Comparison of ENCODE assay signal across 8 mouse cellular contexts in genomic region chr8:11727273-11727650, GRCm38 (mm10). TPM values are rescaled to one million over a fixed set of nuclear protein-coding genes. Genes with fewer than 3 reads are reported as not detected.
DNase-seq lines count a peak whose midpoint lies in the region; ATAC-seq and TF ChIP-seq lines count a peak whose summit lies in the region.

No protein-coding gene starts in this region.

- no peaks in the 10 kb centered on the region for H3K36me3 ChIP-seq in lung, postnatal 0 days (ENCODE audit: insufficient read depth, low read length)
- H3K36me3 ChIP-seq in limb, embryonic 15.5 days = no peaks in the 10 kb centered on the region
- H3K36me3 ChIP-seq in stomach, embryonic 16.5 days (ENCODE audit: control insufficient read depth, insufficient read depth, low read length) = no peaks in the 10 kb centered on the region

- TF ChIP-seq EP300 in lung, postnatal 0 days (IDR thresholded peaks at IDR 0.05) = no peak

- under 1% methylated on average over 20 of the region's 22 CpGs for WGBS in lung, postnatal 0 days
- WGBS in limb, embryonic 15.5 days = under 1% methylated on average over 22 of the region's 22 CpGs
- WGBS in stomach, embryonic 16.5 days = 3% methylated on average over 22 of the region's 22 CpGs

- H3K9ac ChIP-seq in lung, postnatal 0 days (replicated peaks; ENCODE audit: low read depth) = no peak overlapping the region
- peak overlapping the region; percentile 69 for H3K9ac ChIP-seq in limb, embryonic 15.5 days
- peak overlapping the region; percentile 64 for H3K9ac ChIP-seq in stomach, embryonic 16.5 days (ENCODE audit: low read length)

- intact Hi-C loops in left cerebral cortex, postnatal 25 days (cut with DNase I) = loop anchor here (5.0 kb wide), 1 partner anchor 50 kb away; no protein-coding TSS in a partner anchor

- H3K27ac ChIP-seq in lung, postnatal 0 days (ENCODE audit: low read length) = no peak overlapping the region
- peak overlapping the region; percentile 83; the same call in 1 of the 2 replicates for H3K27ac ChIP-seq in limb, embryonic 15.5 days
- H3K27ac ChIP-seq in stomach, embryonic 16.5 days (ENCODE audit: low read length) = no peak overlapping the region

- DNase-seq in adrenal gland, adult 2 months = peak; percentile 12
- no peak for DNase-seq in adrenal gland, postnatal 4 days (ENCODE audit: low spot score in 2 of 2)
- DNase-seq in lung, postnatal 0 days (ENCODE audit: low spot score) = peak; percentile 43
- DNase-seq in lung, postnatal 14 days = no peak
- DNase-seq in gastrocnemius, adult 18-20 months (ENCODE audit: low spot score) = no peak
- DNase-seq in left cerebral cortex, postnatal 25 days (ENCODE audit: low spot score in 2 of 2) = no peak

- no peaks in the 10 kb centered on the region for H3K9me3 ChIP-seq in lung, postnatal 0 days (ENCODE audit: low read length)
- no peaks in the 10 kb centered on the region for H3K9me3 ChIP-seq in limb, embryonic 15.5 days
- H3K9me3 ChIP-seq in stomach, embryonic 16.5 days (replicated peaks; ENCODE audit: control insufficient read depth, low read length) = no peaks in the 10 kb centered on the region

- peak overlapping the region; percentile 55 for H3K4me3 ChIP-seq in lung, postnatal 0 days (ENCODE audit: low read depth, low read length)
- H3K4me3 ChIP-seq in limb, embryonic 15.5 days = peak overlapping the region; percentile 73
- peak overlapping the region; percentile 58 for H3K4me3 ChIP-seq in stomach, embryonic 16.5 days (replicated peaks; ENCODE audit: low read length)

- no peaks in the 10 kb centered on the region for H3K4me1 ChIP-seq in lung, postnatal 0 days (ENCODE audit: insufficient read depth, low read depth, low read length)
- H3K4me1 ChIP-seq in limb, embryonic 15.5 days = peaks cover 29% of the 10 kb centered on the region
- H3K4me1 ChIP-seq in stomach, embryonic 16.5 days (ENCODE audit: control insufficient read depth, insufficient read depth, low read length) = no peaks in the 10 kb centered on the region

- no peak for TF ChIP-seq CTCF in lung, postnatal 0 days (IDR thresholded peaks at IDR 0.05)

- peak; percentile 29 for ATAC-seq in lung, postnatal 0 days
- ATAC-seq in limb, embryonic 15.5 days (ENCODE audit: insufficient number of reproducible peaks, low FRiP score, low TSS enrichment, low read depth) = no peak
- ATAC-seq in stomach, embryonic 16.5 days (ENCODE audit: insufficient read depth, low FRiP score) = no peak

- peaks cover 39% of the 10 kb centered on the region for H3K27me3 ChIP-seq in lung, postnatal 0 days (replicated peaks; ENCODE audit: insufficient read depth, low read length)
- H3K27me3 ChIP-seq in limb, embryonic 15.5 days = peaks cover 49% of the 10 kb centered on the region
- peaks cover 53% of the 10 kb centered on the region for H3K27me3 ChIP-seq in stomach, embryonic 16.5 days (ENCODE audit: control insufficient read depth, insufficient read depth, low read length)

- H3K4me2 ChIP-seq in lung, postnatal 0 days (replicated peaks; ENCODE audit: low read depth, low read length) = peak overlapping the region; percentile 91
- peak overlapping the region; percentile 96 for H3K4me2 ChIP-seq in limb, embryonic 15.5 days
- peak overlapping the region; percentile 87 for H3K4me2 ChIP-seq in stomach, embryonic 16.5 days (ENCODE audit: low read depth, low read length)

RNA-seq across cellular contexts. Expression of gene Arhgef7, which starts 0.3 kb away (rescaled TPM):
- 10 to 100 TPM; 39.3 to 41.8 TPM for total RNA-seq in adrenal gland, adult 2 months (2021)
- 22.2 and 29.9 TPM in 2 replicates for polyA plus RNA-seq in adrenal gland, adult 2 months (2012; rRNA removed)
- total RNA-seq in adrenal gland, postnatal 4 days (2021) = 10 to 100 TPM; 72.8 to 74.1 TPM
- polyA plus RNA-seq in lung, postnatal 0 days (2015; fragmentation: Nextera tagmentation; extraction: Ambion mirVana) = 31.6 and 33.2 TPM in 2 replicates
- 50.1 and 55.5 TPM in 2 replicates for polyA plus RNA-seq in limb, embryonic 15.5 days (2015; fragmentation: Nextera tagmentation; extraction: Ambion mirVana)
- polyA plus RNA-seq in stomach, embryonic 16.5 days (2015; fragmentation: Nextera tagmentation; extraction: Ambion mirVana) = 32.7 and 33.4 TPM in 2 replicates
- total RNA-seq in gastrocnemius, adult 18-20 months (2021) = 10 to 100 TPM; 31.3 to 32.0 TPM
- total RNA-seq in left cerebral cortex, postnatal 25 days (2021) = 100 to 1,000 TPM; 137 to 142 TPM

RNA-seq across cellular contexts. Expression of gene 1700016D06Rik, which starts 26.4 kb away (rescaled TPM):
- total RNA-seq in adrenal gland, adult 2 months (2021) = not detected
- not detected in 2 replicates for polyA plus RNA-seq in adrenal gland, adult 2 months (2012; rRNA removed)
- not detected for total RNA-seq in adrenal gland, postnatal 4 days (2021)
- not detected in 2 replicates for polyA plus RNA-seq in lung, postnatal 0 days (2015; fragmentation: Nextera tagmentation; extraction: Ambion mirVana)
- 0.53 TPM in 1 of 2 replicates, not detected in the other for polyA plus RNA-seq in limb, embryonic 15.5 days (2015; fragmentation: Nextera tagmentation; extraction: Ambion mirVana)
- not detected in 2 replicates for polyA plus RNA-seq in stomach, embryonic 16.5 days (2015; fragmentation: Nextera tagmentation; extraction: Ambion mirVana)
- total RNA-seq in gastrocnemius, adult 18-20 months (2021) = not detected
- not detected for total RNA-seq in left cerebral cortex, postnatal 25 days (2021)

Comparison
In these comparisons a context has a peak if more than half of its experiments do, and no peak if none do; other contexts are left out.
1. DNase-seq: peak in adrenal gland, adult 2 months (single experiment) and lung, postnatal 0 days (single experiment); none in adrenal gland, postnatal 4 days (0 of 2), lung, postnatal 14 days (single experiment), gastrocnemius, adult 18-20 months (single experiment) and left cerebral cortex, postnatal 25 days (0 of 2).
2. Peak in every context shown above with its lines, with median percentiles within 50 percentile points of each other: H3K4me2 ChIP-seq and H3K4me3 ChIP-seq.